8 mouse cellular contexts compared by ENCODE assay signal in genomic region chr6:29484716-29485559, GRCm38 (mm10). TPM values are rescaled to one million over a fixed set of nuclear protein-coding genes. Genes with fewer than 3 reads are reported as not detected.
A peak's percentile ranks its signal among the peaks of the same experiment; 100 is the strongest.
DNase-seq lines count a peak whose midpoint lies in the region; ATAC-seq and TF ChIP-seq lines count a peak whose summit lies in the region.

No protein-coding gene starts in this region.

- TF ChIP-seq CTCF in testis, adult 2 months (IDR thresholded peaks at IDR 0.05; ENCODE audit: control insufficient read depth, insufficient read depth, insufficient replicate concordance, low read depth, low read length): peak; percentile 89

- H3K27ac ChIP-seq in liver, embryonic 13.5 days: no peak overlapping the region
- H3K27ac ChIP-seq in testis, adult 2 months (ENCODE audit: control insufficient read depth, insufficient read depth, low read depth, low read length): no peak overlapping the region

- peak; percentile 19 to 60 for DNase-seq in left cerebral cortex, adult 18-20 months (ENCODE audit: low spot score in 2 of 2)
- DNase-seq in left cerebral cortex, adult 11 months (ENCODE audit: low spot score): no peak
- peak; percentile 69 to 84 for DNase-seq in cerebellum, postnatal 25 days
- DNase-seq in gastrocnemius, postnatal 10 days: peak; percentile 84
- peak; percentile 63 for DNase-seq in kidney, adult 11 months
- DNase-seq in liver, embryonic 13.5 days: peak; percentile 48
- DNase-seq in naive thymus-derived CD4-positive, alpha-beta T cell, adult 2 months (ENCODE audit: low read depth): peak; percentile 54

- no peak for TF ChIP-seq POLR2A in testis, adult 2 months (IDR thresholded peaks at IDR 0.05; ENCODE audit: control insufficient read depth, low read depth, low read length)

- H3K27me3 ChIP-seq in liver, embryonic 13.5 days: peaks cover 51% of the 10 kb centered on the region
- no peaks in the 10 kb centered on the region for H3K27me3 ChIP-seq in testis, adult 2 months (ENCODE audit: control insufficient read depth, insufficient read depth, low read length)

- ATAC-seq in liver, embryonic 13.5 days (ENCODE audit: low read depth): peak; percentile 68

- peaks cover 5% of the 10 kb centered on the region for H3K4me1 ChIP-seq in liver, embryonic 13.5 days (replicated peaks)
- H3K4me1 ChIP-seq in testis, adult 2 months (ENCODE audit: control insufficient read depth, insufficient read depth, low read length): no peaks in the 10 kb centered on the region

- peak overlapping the region; percentile 47 for H3K4me3 ChIP-seq in liver, embryonic 13.5 days (replicated peaks)
- peak overlapping the region; percentile 12 for H3K4me3 ChIP-seq in testis, adult 2 months (ENCODE audit: control insufficient read depth, low read depth, low read length)

- peak overlapping the region; percentile 36; the same call in 1 of the 2 replicates for H3K9ac ChIP-seq in liver, embryonic 13.5 days

- no peaks in the 10 kb centered on the region for H3K9me3 ChIP-seq in liver, embryonic 13.5 days (replicated peaks)

- H3K36me3 ChIP-seq in liver, embryonic 13.5 days: no peaks in the 10 kb centered on the region
- no peaks in the 10 kb centered on the region for H3K36me3 ChIP-seq in testis, adult 2 months (ENCODE audit: control insufficient read depth, insufficient read depth, low read length)

- 5% methylated on average over 26 of the region's 26 CpGs for WGBS in liver, embryonic 13.5 days (ENCODE audit: insufficient replicate concordance)

- H3K4me2 ChIP-seq in liver, embryonic 13.5 days: peak overlapping the region; percentile 70

RNA-seq across cellular contexts. Expression of gene Atp6v1fnb, which starts 13.7 kb away (rescaled TPM):
- under 1 TPM in 1 of 2 experiments, not detected in 1; 0.54 TPM for total RNA-seq in left cerebral cortex, adult 18-20 months (2021)
- under 1 TPM in 1 of 2 experiments, not detected in 1; 0.41 TPM for total RNA-seq in gastrocnemius, postnatal 10 days (2021)
- not detected in 2 replicates for polyA plus RNA-seq in liver, embryonic 13.5 days (2015; fragmentation: Nextera tagmentation; extraction: Ambion mirVana)
- polyA plus RNA-seq in testis, adult 2 months (2012; rRNA removed): 26.9 and 31.6 TPM in 2 replicates

RNA-seq across cellular contexts. Expression of gene Atp6v1f, which starts 17.4 kb away (rescaled TPM):
- 100 to 1,000 TPM; 262 TPM for total RNA-seq in left cerebral cortex, adult 18-20 months (2021)
- total RNA-seq in gastrocnemius, postnatal 10 days (2021): 100 to 1,000 TPM; 101 to 102 TPM
- polyA plus RNA-seq in liver, embryonic 13.5 days (2015; fragmentation: Nextera tagmentation; extraction: Ambion mirVana): 132 and 152 TPM in 2 replicates
- polyA plus RNA-seq in testis, adult 2 months (2012; rRNA removed): 454 and 457 TPM in 2 replicates

RNA-seq across cellular contexts. Expression of gene Kcp, which starts 22.8 kb away (rescaled TPM):
- 1 to 10 TPM in 1 of 2 experiments, under 1 TPM in 1; 0.63 to 1.1 TPM for total RNA-seq in left cerebral cortex, adult 18-20 months (2021)
- total RNA-seq in gastrocnemius, postnatal 10 days (2021): 10 to 100 TPM; 19.0 to 27.2 TPM
- 1.5 and 1.6 TPM in 2 replicates for polyA plus RNA-seq in liver, embryonic 13.5 days (2015; fragmentation: Nextera tagmentation; extraction: Ambion mirVana)
- polyA plus RNA-seq in testis, adult 2 months (2012; rRNA removed): 2.7 and 3.1 TPM in 2 replicates

RNA-seq across cellular contexts. Expression of gene Irf5, which starts 41.5 kb away (rescaled TPM):
- total RNA-seq in left cerebral cortex, adult 18-20 months (2021): 1 to 10 TPM; 4.2 to 5.2 TPM
- 1 to 10 TPM; 1.8 to 2.8 TPM for total RNA-seq in gastrocnemius, postnatal 10 days (2021)
- polyA plus RNA-seq in liver, embryonic 13.5 days (2015; fragmentation: Nextera tagmentation; extraction: Ambion mirVana): 6.9 TPM in 2 replicates
- 0.86 and 1.2 TPM in 2 replicates for polyA plus RNA-seq in testis, adult 2 months (2012; rRNA removed)

RNA-seq across cellular contexts. Expression of gene Flnc, which starts 51.9 kb away (rescaled TPM):
- 1 to 10 TPM; 1.4 to 1.5 TPM for total RNA-seq in left cerebral cortex, adult 18-20 months (2021)
- total RNA-seq in gastrocnemius, postnatal 10 days (2021): 100 to 1,000 TPM; 393 to 460 TPM
- 0.89 and 0.97 TPM in 2 replicates for polyA plus RNA-seq in liver, embryonic 13.5 days (2015; fragmentation: Nextera tagmentation; extraction: Ambion mirVana)
- polyA plus RNA-seq in testis, adult 2 months (2012; rRNA removed): 2.6 and 3.4 TPM in 2 replicates

Comparison
In these comparisons a context has a peak if more than half of its experiments do, and no peak if none do; other contexts are left out.
1. RNA of gene Kcp, which starts 22.8 kb away (total RNA-seq): 19.0 to 27.2 TPM in gastrocnemius, postnatal 10 days; 0.63 to 1.1 TPM in left cerebral cortex, adult 18-20 months; every median in the first group is over 4 times any median in the second.